10 mouse cellular contexts compared by ENCODE assay signal in genomic region chr6:88843241-88843640, GRCm38 (mm10). TPM values are rescaled to one million over a fixed set of nuclear protein-coding genes. Genes with fewer than 3 reads are reported as not detected.
DNase-seq lines count a peak whose midpoint lies in the region; ATAC-seq lines count a peak whose summit lies in the region.
"Had no signal": no experiment of that assay in that cellular context is flagged by ENCODE, and none has a peak within 500 bp of the region (broad histone marks: within the 10 kb centered on the region; RNA-seq: fewer than 3 reads in every experiment).

No protein-coding gene starts in this region.

- H3K9me3 ChIP-seq in kidney, embryonic 15.5 days (replicated peaks) = no peaks in the 10 kb centered on the region
- no peaks in the 10 kb centered on the region for H3K9me3 ChIP-seq in embryonic facial prominence, embryonic 13.5 days
- no peaks in the 10 kb centered on the region for H3K9me3 ChIP-seq in hindbrain, embryonic 16.5 days (ENCODE audit: control insufficient read depth, low read length)
- no peaks in the 10 kb centered on the region for H3K9me3 ChIP-seq in midbrain, embryonic 16.5 days (replicated peaks; ENCODE audit: control insufficient read depth, low read length, poor library complexity, severe bottlenecking)

- H3K27me3 ChIP-seq in kidney, embryonic 15.5 days = no peaks in the 10 kb centered on the region
- no peaks in the 10 kb centered on the region for H3K27me3 ChIP-seq in embryonic facial prominence, embryonic 13.5 days
- H3K27me3 ChIP-seq in hindbrain, embryonic 16.5 days (replicated peaks; ENCODE audit: control insufficient read depth, insufficient read depth, low read length) = no peaks in the 10 kb centered on the region
- no peaks in the 10 kb centered on the region for H3K27me3 ChIP-seq in midbrain, embryonic 16.5 days (ENCODE audit: control insufficient read depth, insufficient read depth, low read depth, low read length)

- H3K4me2 ChIP-seq in kidney, embryonic 15.5 days = peak overlapping the region; percentile 82
- peak overlapping the region; percentile 91 for H3K4me2 ChIP-seq in embryonic facial prominence, embryonic 13.5 days
- H3K4me2 ChIP-seq in hindbrain, embryonic 16.5 days (ENCODE audit: low read length) = peak overlapping the region; percentile 53
- peak overlapping the region; percentile 88 for H3K4me2 ChIP-seq in midbrain, embryonic 16.5 days (ENCODE audit: low read length)

- H3K4me3 ChIP-seq in kidney, embryonic 15.5 days (replicated peaks) = peak overlapping the region; percentile 95
- H3K4me3 ChIP-seq in embryonic facial prominence, embryonic 13.5 days = peak overlapping the region; percentile 88
- H3K4me3 ChIP-seq in hindbrain, embryonic 16.5 days (ENCODE audit: low read length) = no peak overlapping the region; the same call in 1 of the 2 replicates
- H3K4me3 ChIP-seq in midbrain, embryonic 16.5 days (ENCODE audit: low read depth, low read length) = no peak overlapping the region

- no peak for DNase-seq in kidney, postnatal 25 days
- no peak for DNase-seq in ovary, postnatal 10 days (ENCODE audit: low spot score)
- DNase-seq in layer of hippocampus, adult 8-10 months (ENCODE audit: low spot score in 2 of 2) = no peak
- DNase-seq in adrenal gland, adult 8-10 months = no peak
- DNase-seq: thymus, adult 18-20 months had no signal

- 72% methylated on average over 7 of the region's 7 CpGs for WGBS in kidney, embryonic 15.5 days
- 71% methylated on average over 7 of the region's 7 CpGs for WGBS in embryonic facial prominence, embryonic 13.5 days
- 61% methylated on average over 7 of the region's 7 CpGs for WGBS in hindbrain, embryonic 16.5 days
- 69% methylated on average over 7 of the region's 7 CpGs for WGBS in midbrain, embryonic 16.5 days

- no peak for ATAC-seq in kidney, embryonic 15.5 days (replicated peaks; ENCODE audit: low FRiP score)
- ATAC-seq in embryonic facial prominence, embryonic 13.5 days (ENCODE audit: insufficient number of reproducible peaks, insufficient read depth, low FRiP score, low TSS enrichment, low read depth) = no peak
- ATAC-seq in hindbrain, embryonic 16.5 days = no peak
- ATAC-seq in midbrain, embryonic 16.5 days = no peak

- H3K27ac ChIP-seq in kidney, embryonic 15.5 days = peak overlapping the region; percentile 93
- H3K27ac ChIP-seq in embryonic facial prominence, embryonic 13.5 days = peak overlapping the region; percentile 87; the same call in 1 of the 2 replicates
- peak overlapping the region; percentile 81; the same call in 1 of the 2 replicates for H3K27ac ChIP-seq in hindbrain, embryonic 16.5 days (ENCODE audit: low read depth, low read length)
- peak overlapping the region; percentile 85 for H3K27ac ChIP-seq in midbrain, embryonic 16.5 days (ENCODE audit: low read length)
- H3K27ac ChIP-seq: macrophage had no signal

- peaks cover 13% of the 10 kb centered on the region for H3K36me3 ChIP-seq in kidney, embryonic 15.5 days
- H3K36me3 ChIP-seq in embryonic facial prominence, embryonic 13.5 days = peaks cover 28% of the 10 kb centered on the region
- peaks cover 25% of the 10 kb centered on the region for H3K36me3 ChIP-seq in hindbrain, embryonic 16.5 days (ENCODE audit: control insufficient read depth, insufficient read depth, low read length)
- H3K36me3 ChIP-seq in midbrain, embryonic 16.5 days (ENCODE audit: control insufficient read depth, insufficient read depth, low read length) = peaks cover 13% of the 10 kb centered on the region; the same call in 1 of the 2 replicates

- H3K9ac ChIP-seq in kidney, embryonic 15.5 days = peak overlapping the region; percentile 83
- H3K9ac ChIP-seq in embryonic facial prominence, embryonic 13.5 days = peak overlapping the region; percentile 84
- no peak overlapping the region for H3K9ac ChIP-seq in hindbrain, embryonic 16.5 days (ENCODE audit: low read depth, low read length)
- no peak overlapping the region for H3K9ac ChIP-seq in midbrain, embryonic 16.5 days (ENCODE audit: low read depth, low read length)

- H3K4me1 ChIP-seq in kidney, embryonic 15.5 days = peaks cover 19% of the 10 kb centered on the region
- peaks cover 27% of the 10 kb centered on the region for H3K4me1 ChIP-seq in embryonic facial prominence, embryonic 13.5 days
- H3K4me1 ChIP-seq in hindbrain, embryonic 16.5 days (ENCODE audit: control insufficient read depth, insufficient read depth, low read depth, low read length) = peaks cover 20% of the 10 kb centered on the region
- peaks cover 13% of the 10 kb centered on the region for H3K4me1 ChIP-seq in midbrain, embryonic 16.5 days (ENCODE audit: control insufficient read depth, insufficient read depth, low read length)

RNA-seq across cellular contexts. Expression of gene Abtb1, which starts 1.5 kb away (rescaled TPM):
- 32.4 and 35.4 TPM in 2 replicates for polyA plus RNA-seq in kidney, embryonic 15.5 days (2015; fragmentation: Nextera tagmentation; extraction: Ambion mirVana)
- polyA plus RNA-seq in embryonic facial prominence, embryonic 13.5 days (2015; fragmentation: Nextera tagmentation; extraction: Ambion mirVana) = 33.8 and 34.4 TPM in 2 replicates
- polyA plus RNA-seq in hindbrain, embryonic 16.5 days (2015; fragmentation: Nextera tagmentation; extraction: Ambion mirVana) = 37.7 and 39.4 TPM in 2 replicates
- polyA plus RNA-seq in midbrain, embryonic 16.5 days (2015; fragmentation: Nextera tagmentation; extraction: Ambion mirVana) = 37.3 and 40.7 TPM in 2 replicates
- 10 to 100 TPM; 31.1 to 38.6 (median 37.0) TPM for total RNA-seq in layer of hippocampus, adult 8-10 months (2022)
- total RNA-seq in adrenal gland, adult 8-10 months (2022) = 10 to 100 TPM; 32.5 to 43.7 (median 39.8) TPM

RNA-seq across cellular contexts. Expression of gene Podxl2, which starts 31.6 kb away (rescaled TPM):
- 43.2 and 55.0 TPM in 2 replicates for polyA plus RNA-seq in kidney, embryonic 15.5 days (2015; fragmentation: Nextera tagmentation; extraction: Ambion mirVana)
- polyA plus RNA-seq in embryonic facial prominence, embryonic 13.5 days (2015; fragmentation: Nextera tagmentation; extraction: Ambion mirVana) = 141 and 143 TPM in 2 replicates
- 553 and 621 TPM in 2 replicates for polyA plus RNA-seq in hindbrain, embryonic 16.5 days (2015; fragmentation: Nextera tagmentation; extraction: Ambion mirVana)
- 662 and 671 TPM in 2 replicates for polyA plus RNA-seq in midbrain, embryonic 16.5 days (2015; fragmentation: Nextera tagmentation; extraction: Ambion mirVana)
- total RNA-seq in layer of hippocampus, adult 8-10 months (2022) = 100 to 1,000 TPM; 160 to 178 (median 170) TPM
- 100 to 1,000 TPM in 2 of 4 experiments, 10 to 100 TPM in 2; 40.6 to 123 (median 83.0) TPM for total RNA-seq in adrenal gland, adult 8-10 months (2022)

RNA-seq across cellular contexts. Expression of gene Mcm2, which starts 55.3 kb away (rescaled TPM):
- polyA plus RNA-seq in kidney, embryonic 15.5 days (2015; fragmentation: Nextera tagmentation; extraction: Ambion mirVana) = 145 and 158 TPM in 2 replicates
- polyA plus RNA-seq in embryonic facial prominence, embryonic 13.5 days (2015; fragmentation: Nextera tagmentation; extraction: Ambion mirVana) = 124 and 131 TPM in 2 replicates
- polyA plus RNA-seq in hindbrain, embryonic 16.5 days (2015; fragmentation: Nextera tagmentation; extraction: Ambion mirVana) = 27.3 and 35.0 TPM in 2 replicates
- polyA plus RNA-seq in midbrain, embryonic 16.5 days (2015; fragmentation: Nextera tagmentation; extraction: Ambion mirVana) = 16.2 and 20.7 TPM in 2 replicates
- total RNA-seq in layer of hippocampus, adult 8-10 months (2022) = 1 to 10 TPM; 4.4 to 7.0 (median 5.5) TPM
- total RNA-seq in adrenal gland, adult 8-10 months (2022) = 10 to 100 TPM; 26.9 to 51.6 (median 35.2) TPM

RNA-seq across cellular contexts. Expression of gene Tpra1, which starts 58.8 kb away (rescaled TPM):
- 68.3 and 75.1 TPM in 2 replicates for polyA plus RNA-seq in kidney, embryonic 15.5 days (2015; fragmentation: Nextera tagmentation; extraction: Ambion mirVana)
- polyA plus RNA-seq in embryonic facial prominence, embryonic 13.5 days (2015; fragmentation: Nextera tagmentation; extraction: Ambion mirVana) = 93.2 and 93.5 TPM in 2 replicates
- 92.3 and 94.7 TPM in 2 replicates for polyA plus RNA-seq in hindbrain, embryonic 16.5 days (2015; fragmentation: Nextera tagmentation; extraction: Ambion mirVana)
- 88.4 and 99.6 TPM in 2 replicates for polyA plus RNA-seq in midbrain, embryonic 16.5 days (2015; fragmentation: Nextera tagmentation; extraction: Ambion mirVana)
- 10 to 100 TPM; 43.9 to 50.8 (median 49.6) TPM for total RNA-seq in layer of hippocampus, adult 8-10 months (2022)
- total RNA-seq in adrenal gland, adult 8-10 months (2022) = 100 to 1,000 TPM; 122 to 168 (median 148) TPM

Comparison
In these comparisons a context has a peak if more than half of its experiments do, and no peak if none do; other contexts are left out.
1. H3K4me3 ChIP-seq: peak in kidney, embryonic 15.5 days (single experiment) and embryonic facial prominence, embryonic 13.5 days (single experiment); none in hindbrain, embryonic 16.5 days (single experiment) and midbrain, embryonic 16.5 days (single experiment).
2. H3K9ac ChIP-seq: peak in kidney, embryonic 15.5 days (single experiment) and embryonic facial prominence, embryonic 13.5 days (single experiment); none in hindbrain, embryonic 16.5 days (single experiment) and midbrain, embryonic 16.5 days (single experiment).
3. Peak in every context shown above with its lines, with median percentiles within 50 percentile points of each other: H3K27ac ChIP-seq and H3K4me2 ChIP-seq.